ENCODE assay signal across 16 mouse cellular contexts in the genomic region with DNA sequence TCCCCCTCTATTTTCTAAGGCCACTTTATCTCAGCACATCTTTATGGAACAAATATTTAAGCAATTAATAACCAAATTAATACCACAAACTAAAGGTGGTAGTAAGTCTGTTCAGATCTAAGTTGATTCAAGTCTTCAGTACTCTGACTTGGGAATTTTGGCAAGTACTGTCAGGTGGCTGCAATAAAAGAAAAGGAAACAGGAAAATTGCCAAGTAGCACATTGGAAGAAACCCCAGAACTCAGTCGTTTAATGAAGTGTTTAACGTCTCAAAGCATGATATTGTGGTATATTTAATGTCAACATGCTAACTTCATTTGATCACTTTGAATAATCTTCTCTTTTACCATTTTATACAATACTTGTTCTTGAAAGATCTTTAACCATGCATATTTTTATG.
"Had no signal": no experiment of that assay in that cellular context is flagged by ENCODE, and none has a peak within 500 bp of the region (broad histone marks: within the 10 kb centered on the region; RNA-seq: fewer than 3 reads in every experiment).

No protein-coding gene starts in this region.

- H3K4me3 ChIP-seq: megakaryocyte, embryonic 14.5 days; midbrain, embryonic 13.5 days; midbrain, embryonic 15.5 days; neural tube, embryonic 12.5 days had no signal

- ATAC-seq: liver, postnatal 0 days; midbrain, embryonic 13.5 days; midbrain, embryonic 15.5 days had no signal

- H3K27me3 ChIP-seq: megakaryocyte, embryonic 14.5 days; midbrain, embryonic 13.5 days; midbrain, embryonic 15.5 days; neural tube, embryonic 12.5 days had no signal

- H3K27ac ChIP-seq: macrophage; midbrain, embryonic 13.5 days; midbrain, embryonic 15.5 days; neural tube, embryonic 12.5 days had no signal

- H3K9ac ChIP-seq: liver, postnatal 0 days; midbrain, embryonic 13.5 days; midbrain, embryonic 15.5 days; neural tube, embryonic 12.5 days had no signal

- H3K9me3 ChIP-seq: megakaryocyte, embryonic 14.5 days; midbrain, embryonic 13.5 days; midbrain, embryonic 15.5 days; neural tube, embryonic 12.5 days had no signal

- H3K4me2 ChIP-seq: midbrain, embryonic 11.5 days; midbrain, embryonic 13.5 days; midbrain, embryonic 15.5 days; neural tube, embryonic 12.5 days had no signal

- H3K4me1 ChIP-seq: megakaryocyte, embryonic 14.5 days; midbrain, embryonic 15.5 days had no signal

- DNase-seq: liver, postnatal 0 days; lung, adult 2 months; lung, postnatal 10 days; lung, postnatal 36 days; right cerebral cortex, postnatal 14 days; right cerebral cortex, postnatal 4 days; spleen, adult 18-20 months; thymus, adult 18-20 months; thymus, postnatal 14 days; thymus, postnatal 36 days had no signal

- H3K36me3 ChIP-seq: midbrain, embryonic 13.5 days; midbrain, embryonic 15.5 days; neural tube, embryonic 12.5 days had no signal
